In the genomic region with DNA sequence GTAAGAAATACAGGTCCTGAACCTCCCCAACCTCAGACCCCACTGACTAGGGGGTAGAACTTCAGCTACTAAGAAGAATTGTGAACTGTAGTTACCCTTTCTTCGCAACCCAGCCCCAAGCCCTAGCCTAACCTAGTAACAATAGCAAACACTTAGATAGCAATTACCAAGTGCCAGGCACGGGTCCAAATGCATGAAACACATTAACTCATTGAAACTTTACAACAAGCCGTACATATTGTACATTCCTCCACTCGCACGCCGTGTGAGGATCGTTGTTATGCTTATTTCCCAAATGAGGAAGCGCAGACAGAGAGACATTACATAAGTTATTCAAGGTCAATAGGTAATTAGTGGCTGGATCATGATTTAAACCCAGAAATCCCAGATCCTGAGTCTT, we compare ENCODE assay signal across 24 mouse cellular contexts.
A peak's percentile ranks its signal among the peaks of the same experiment; 100 is the strongest.
DNase-seq lines count a peak whose midpoint lies in the region; ATAC-seq lines count a peak whose summit lies in the region.
"Had no signal": no experiment of that assay in that cellular context is flagged by ENCODE, and none has a peak within 500 bp of the region (broad histone marks: within the 10 kb centered on the region; RNA-seq: fewer than 3 reads in every experiment).

No protein-coding gene starts in this region.

- DNase-seq in embryonic facial prominence, embryonic 14.5 days (ENCODE audit: low spot score): peak; percentile 68
- no peak for DNase-seq in embryonic facial prominence, embryonic 10.5 days (ENCODE audit: low spot score)
- peak; percentile 3 for DNase-seq in kidney, adult 9 months
- peak; percentile 71 for DNase-seq in R1 (ENCODE audit: low read depth, low spot score)
- peak; percentile 11 to 13 for DNase-seq in kidney, postnatal 36 days
- DNase-seq: adrenal gland, postnatal 10 days; cerebellum, adult 8-10 months; cerebellum, postnatal 36 days; forebrain, postnatal 0 days; gastrocnemius, postnatal 25 days; heart, adult 18-20 months; heart, postnatal 36 days; liver; midbrain, embryonic 14.5 days; thymus, adult 18-20 months; thymus, postnatal 36 days had no signal

- 0 out of 2 replicates have a peak, but pooled peaks cover 5% of the 10 kb centered on the region for H3K4me1 ChIP-seq in embryonic facial prominence, embryonic 14.5 days (ENCODE audit: control insufficient read depth, insufficient read depth, low read length)
- 0 out of 2 replicates have a peak, but pooled peaks cover 6% of the 10 kb centered on the region for H3K4me1 ChIP-seq in embryonic facial prominence, embryonic 10.5 days
- no peaks in the 10 kb centered on the region for H3K4me1 ChIP-seq in kidney, embryonic 16.5 days (ENCODE audit: insufficient read depth, low read length)
- H3K4me1 ChIP-seq in hindbrain, embryonic 16.5 days (ENCODE audit: control insufficient read depth, insufficient read depth, low read depth, low read length): no peaks in the 10 kb centered on the region; the same call in 1 of the 2 replicates
- H3K4me1 ChIP-seq: intestine, embryonic 15.5 days; liver, embryonic 15.5 days had no signal

- no peak overlapping the region for H3K4me3 ChIP-seq in embryonic facial prominence, embryonic 14.5 days (ENCODE audit: low read depth, low read length)
- H3K4me3 ChIP-seq in embryonic facial prominence, embryonic 10.5 days: no peak overlapping the region
- no peak overlapping the region for H3K4me3 ChIP-seq in kidney, embryonic 16.5 days (ENCODE audit: low read length)
- no peak overlapping the region for H3K4me3 ChIP-seq in hindbrain, embryonic 16.5 days (ENCODE audit: low read length)
- H3K4me3 ChIP-seq: forebrain, embryonic 10.5 days; heart, embryonic 13.5 days; hindbrain, embryonic 15.5 days; intestine, embryonic 15.5 days; limb, embryonic 10.5 days; liver, embryonic 15.5 days had no signal

- peak; percentile 18; the same call in 1 of the 2 replicates for ATAC-seq in embryonic facial prominence, embryonic 14.5 days (ENCODE audit: low read depth)
- no peak for ATAC-seq in kidney, embryonic 16.5 days (ENCODE audit: low FRiP score, low TSS enrichment)
- no peak for ATAC-seq in hindbrain, embryonic 16.5 days
- ATAC-seq: forebrain, postnatal 0 days; intestine, embryonic 15.5 days had no signal

- no peaks in the 10 kb centered on the region for H3K9me3 ChIP-seq in embryonic facial prominence, embryonic 14.5 days (ENCODE audit: control insufficient read depth, low read length)
- H3K9me3 ChIP-seq in embryonic facial prominence, embryonic 10.5 days: no peaks in the 10 kb centered on the region
- no peaks in the 10 kb centered on the region for H3K9me3 ChIP-seq in kidney, embryonic 16.5 days (ENCODE audit: low read length)
- no peaks in the 10 kb centered on the region for H3K9me3 ChIP-seq in hindbrain, embryonic 16.5 days (ENCODE audit: control insufficient read depth, low read length)
- H3K9me3 ChIP-seq: forebrain, embryonic 10.5 days; heart, embryonic 13.5 days; hindbrain, embryonic 15.5 days; intestine, embryonic 15.5 days; limb, embryonic 10.5 days; liver, embryonic 15.5 days had no signal

- H3K27ac ChIP-seq in embryonic facial prominence, embryonic 14.5 days (replicated peaks; ENCODE audit: low read depth, low read length): no peak overlapping the region
- no peak overlapping the region for H3K27ac ChIP-seq in embryonic facial prominence, embryonic 10.5 days (replicated peaks)
- H3K27ac ChIP-seq in kidney, embryonic 16.5 days (ENCODE audit: low read length): no peak overlapping the region
- H3K27ac ChIP-seq in hindbrain, embryonic 16.5 days (ENCODE audit: low read depth, low read length): no peak overlapping the region
- H3K27ac ChIP-seq: forebrain, embryonic 10.5 days; heart, embryonic 13.5 days; hindbrain, embryonic 15.5 days; intestine, embryonic 15.5 days; limb, embryonic 10.5 days; liver, embryonic 15.5 days had no signal

- no peaks in the 10 kb centered on the region for H3K36me3 ChIP-seq in embryonic facial prominence, embryonic 14.5 days (ENCODE audit: control insufficient read depth, insufficient read depth, low read length)
- H3K36me3 ChIP-seq in embryonic facial prominence, embryonic 10.5 days (replicated peaks): no peaks in the 10 kb centered on the region
- H3K36me3 ChIP-seq in kidney, embryonic 16.5 days (ENCODE audit: insufficient read depth, low read length): no peaks in the 10 kb centered on the region
- H3K36me3 ChIP-seq in hindbrain, embryonic 16.5 days (ENCODE audit: control insufficient read depth, insufficient read depth, low read length): no peaks in the 10 kb centered on the region
- H3K36me3 ChIP-seq: forebrain, embryonic 10.5 days; heart, embryonic 13.5 days; hindbrain, embryonic 15.5 days; intestine, embryonic 15.5 days; limb, embryonic 10.5 days; liver, embryonic 15.5 days had no signal

- H3K4me2 ChIP-seq in embryonic facial prominence, embryonic 14.5 days (ENCODE audit: low read depth, low read length): no peak overlapping the region
- no peak overlapping the region for H3K4me2 ChIP-seq in kidney, embryonic 16.5 days (replicated peaks; ENCODE audit: low read depth, low read length)
- no peak overlapping the region for H3K4me2 ChIP-seq in hindbrain, embryonic 16.5 days (ENCODE audit: low read length)
- H3K4me2 ChIP-seq: heart, embryonic 13.5 days; hindbrain, embryonic 15.5 days; intestine, embryonic 15.5 days; liver, embryonic 15.5 days had no signal

- no peak overlapping the region for H3K9ac ChIP-seq in embryonic facial prominence, embryonic 14.5 days (ENCODE audit: low read depth, low read length)
- no peak overlapping the region for H3K9ac ChIP-seq in kidney, embryonic 16.5 days (replicated peaks; ENCODE audit: low read length)
- H3K9ac ChIP-seq in hindbrain, embryonic 16.5 days (ENCODE audit: low read depth, low read length): no peak overlapping the region
- H3K9ac ChIP-seq: forebrain, postnatal 0 days; heart, embryonic 13.5 days; hindbrain, embryonic 15.5 days; intestine, embryonic 15.5 days; liver, embryonic 15.5 days had no signal

- WGBS in embryonic facial prominence, embryonic 14.5 days: 58% methylated on average over 8 of the region's 8 CpGs
- 87% methylated on average over 8 of the region's 8 CpGs for WGBS in embryonic facial prominence, embryonic 10.5 days
- 45% methylated on average over 8 of the region's 8 CpGs for WGBS in kidney, embryonic 16.5 days
- WGBS in hindbrain, embryonic 16.5 days: 54% methylated on average over 8 of the region's 8 CpGs

- no peaks in the 10 kb centered on the region for H3K27me3 ChIP-seq in embryonic facial prominence, embryonic 14.5 days (replicated peaks; ENCODE audit: control insufficient read depth, insufficient read depth, low read length)
- peaks cover 3% of the 10 kb centered on the region for H3K27me3 ChIP-seq in embryonic facial prominence, embryonic 10.5 days (replicated peaks; ENCODE audit: low read depth, poor library complexity, severe bottlenecking)
- H3K27me3 ChIP-seq in kidney, embryonic 16.5 days (ENCODE audit: insufficient read depth, low read length): no peaks in the 10 kb centered on the region
- H3K27me3 ChIP-seq in hindbrain, embryonic 16.5 days (replicated peaks; ENCODE audit: control insufficient read depth, insufficient read depth, low read length): no peaks in the 10 kb centered on the region
- H3K27me3 ChIP-seq: heart, embryonic 13.5 days; hindbrain, embryonic 15.5 days; intestine, embryonic 15.5 days; liver, embryonic 15.5 days had no signal
